Mouse (Mus musculus): ENCODE data around the gene Pold3.
"Not testable (repeated sequence)": the region's sequence is repeated elsewhere in the genome, so short reads cannot be mapped to it uniquely, and the experiment has no call there.

The Pold3 gene

DNA sequence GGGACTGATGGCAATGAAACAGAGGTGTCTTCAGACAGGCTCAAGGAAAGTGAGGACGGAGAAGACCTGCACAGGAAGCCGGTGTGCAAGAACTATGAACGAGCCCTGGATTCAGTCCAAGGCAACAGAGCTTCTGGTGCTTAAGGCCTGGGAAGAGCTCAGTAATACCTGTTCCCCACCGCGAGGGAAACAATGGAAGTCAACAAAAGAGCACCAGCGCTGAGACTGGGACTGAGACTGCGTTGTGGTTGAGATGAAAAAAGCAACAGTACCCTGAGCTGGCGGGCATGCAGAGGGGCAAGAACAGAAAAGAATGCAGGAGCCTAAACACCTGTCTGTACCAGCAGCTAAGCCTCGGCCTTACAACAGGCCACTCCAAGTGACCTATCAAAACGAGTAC lies 9.9 kb downstream of the Pold3 start:
- no peak for DNase-seq (ENCODE audit: low spot score)

DNA sequence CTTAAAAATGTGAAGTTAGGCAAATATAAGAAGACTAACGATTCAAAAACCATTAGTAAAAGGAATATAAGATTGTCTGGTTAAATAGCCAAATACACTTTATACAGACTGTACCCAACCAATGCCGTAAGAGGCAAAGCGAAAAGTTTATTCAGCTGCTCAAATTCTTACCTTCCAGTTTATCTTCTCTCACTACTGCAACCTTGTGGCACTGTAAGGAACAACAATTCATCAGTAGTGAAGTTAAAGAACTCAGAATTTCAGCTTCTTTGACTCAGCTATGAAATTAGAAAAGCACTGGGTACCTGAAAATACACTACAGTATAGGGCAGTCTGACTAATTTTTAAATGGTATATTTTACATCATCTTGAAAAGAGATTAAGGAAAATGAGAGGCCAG lies 13.0 kb downstream of the Pold3 start:
- no peak for DNase-seq (ENCODE audit: low spot score)

DNA sequence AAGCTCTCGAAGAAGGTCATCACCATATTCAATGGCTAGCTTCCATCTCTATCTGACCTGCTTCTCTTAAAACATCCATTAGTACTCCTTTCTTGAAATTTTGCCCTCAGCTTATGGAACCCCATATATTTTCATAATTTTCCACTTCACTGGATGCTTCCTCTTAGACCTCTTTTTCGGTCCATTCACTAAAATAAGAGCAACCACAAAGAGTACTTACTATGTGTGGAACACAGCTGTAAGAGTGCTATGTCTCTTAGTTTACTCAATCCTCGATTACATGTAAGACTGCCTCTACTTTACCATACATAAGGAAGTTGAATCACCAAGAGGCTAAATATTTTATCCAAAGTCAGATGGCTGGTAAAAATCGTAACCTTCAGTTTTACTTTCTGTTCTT lies 16.7 kb downstream of the Pold3 start:
- no peak for DNase-seq (ENCODE audit: low spot score)

DNA sequence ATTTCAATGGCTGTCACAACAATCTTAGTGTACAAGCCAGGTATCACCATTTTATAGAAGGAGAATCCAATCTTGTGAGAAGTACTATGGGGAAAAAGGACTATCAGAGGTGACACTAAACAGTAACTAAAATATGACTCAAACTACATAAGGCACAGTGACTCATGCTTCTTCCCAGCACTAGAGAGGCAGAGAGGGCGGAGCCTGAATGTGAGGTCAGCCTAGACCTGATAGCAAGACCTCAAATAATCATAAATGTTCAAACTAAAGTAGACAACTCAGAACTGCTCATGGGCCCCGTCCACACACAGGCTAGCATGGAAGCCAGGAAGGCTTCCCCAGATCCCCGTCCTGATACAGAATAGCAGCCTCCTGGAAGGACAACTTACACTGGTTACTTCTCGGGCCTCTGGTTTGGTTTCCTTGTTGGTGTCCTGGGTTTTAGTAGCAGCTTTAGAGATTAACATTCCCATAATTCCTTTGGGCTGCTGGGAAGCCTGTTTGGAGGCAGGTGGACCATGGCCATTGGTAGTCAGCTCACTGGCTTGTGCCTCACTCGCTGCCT lies 21.3 kb downstream of the Pold3 start:
- no peak for DNase-seq (ENCODE audit: low spot score)

DNA sequence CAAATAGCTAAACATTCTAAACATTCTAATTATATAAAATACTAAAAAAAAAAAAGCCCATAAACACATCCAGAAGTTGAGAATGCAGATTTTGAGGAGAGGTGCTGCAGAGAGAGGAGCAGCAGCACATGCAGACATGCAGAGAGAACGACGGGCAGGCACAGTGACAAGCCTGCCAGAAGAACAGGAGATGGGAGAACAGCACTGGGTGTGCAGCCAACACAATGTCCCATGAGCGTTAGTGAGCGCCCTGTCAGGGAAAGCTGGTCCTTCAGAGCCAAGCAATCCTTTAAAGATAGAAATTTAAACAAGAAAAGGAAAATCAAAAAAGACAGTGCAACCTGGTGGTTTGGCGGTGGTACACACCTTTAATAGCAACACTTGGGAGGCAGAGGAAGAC lies 34.5 kb downstream of the Pold3 start:
- DNase-seq (ENCODE audit: low spot score): no peak

DNA sequence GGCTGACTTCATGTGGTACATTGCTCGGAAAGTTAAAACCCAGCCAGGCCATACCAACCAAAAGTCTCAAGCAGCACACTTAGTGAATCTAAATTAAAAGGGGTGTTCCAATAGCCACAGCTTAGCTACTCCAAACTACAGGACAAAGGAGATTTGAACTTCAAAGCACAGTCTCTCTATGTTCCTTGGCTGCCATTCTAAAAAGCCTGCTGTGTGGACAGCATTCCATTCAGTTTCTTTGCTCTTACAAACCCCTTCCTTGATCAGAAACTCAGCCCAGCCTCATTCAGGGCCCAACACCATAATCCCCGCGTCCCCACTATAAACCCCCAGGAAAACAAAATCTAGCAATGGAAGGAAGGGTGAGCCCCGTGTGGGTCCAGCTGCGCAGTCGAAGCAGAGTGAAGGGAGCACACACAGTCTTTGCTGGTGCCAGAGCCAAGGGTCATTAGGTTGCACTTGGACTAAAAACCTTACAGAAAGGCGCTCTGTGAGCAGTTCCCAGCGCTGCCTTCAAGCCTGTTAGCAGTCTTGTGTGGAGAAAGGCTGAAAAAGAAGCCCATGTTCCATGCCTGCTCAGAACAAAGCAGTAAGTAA lies 35.1 kb downstream of the Pold3 start:
- DNase-seq (ENCODE audit: low spot score): no peak

DNA sequence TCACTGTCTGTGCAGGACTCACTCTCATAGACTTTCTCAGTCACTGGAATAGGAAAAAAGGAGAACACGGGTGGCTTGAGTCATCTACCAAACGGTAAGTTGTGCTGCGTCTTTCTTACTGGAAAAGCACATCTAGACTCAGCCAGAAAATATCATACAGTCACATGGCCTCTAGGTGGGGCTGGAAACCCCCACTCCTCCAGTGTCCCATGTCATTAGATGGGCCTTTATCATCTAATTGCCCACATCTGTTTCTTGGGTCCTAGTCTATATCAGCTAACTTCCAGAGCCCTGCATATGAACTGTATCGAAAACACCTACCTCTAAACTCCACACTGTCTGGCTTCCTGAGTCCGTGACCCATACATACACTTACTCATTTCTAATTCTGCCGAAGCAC lies 37.6 kb downstream of the Pold3 start:
- DNase-seq (ENCODE audit: low spot score): no peak

DNA sequence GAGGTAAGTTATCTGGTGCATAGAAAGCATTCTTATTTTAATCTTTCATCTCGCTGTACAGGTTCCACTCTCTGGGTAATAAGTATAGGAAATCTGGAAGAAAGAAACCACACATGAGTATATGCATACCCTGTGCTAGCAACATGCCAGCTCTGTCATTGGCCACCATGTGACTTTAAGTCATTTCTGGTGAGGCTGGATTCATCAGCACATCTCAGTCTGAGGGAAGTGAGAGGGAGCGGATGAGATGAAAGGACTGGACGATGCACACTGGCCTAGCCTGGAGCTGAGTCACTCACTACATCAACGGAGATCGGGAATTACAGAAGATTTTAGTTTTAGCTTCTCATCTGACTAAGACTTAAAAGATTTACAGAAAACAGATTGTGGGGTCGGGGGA lies 38.5 kb downstream of the Pold3 start:
- no peak for DNase-seq (ENCODE audit: low spot score)

DNA sequence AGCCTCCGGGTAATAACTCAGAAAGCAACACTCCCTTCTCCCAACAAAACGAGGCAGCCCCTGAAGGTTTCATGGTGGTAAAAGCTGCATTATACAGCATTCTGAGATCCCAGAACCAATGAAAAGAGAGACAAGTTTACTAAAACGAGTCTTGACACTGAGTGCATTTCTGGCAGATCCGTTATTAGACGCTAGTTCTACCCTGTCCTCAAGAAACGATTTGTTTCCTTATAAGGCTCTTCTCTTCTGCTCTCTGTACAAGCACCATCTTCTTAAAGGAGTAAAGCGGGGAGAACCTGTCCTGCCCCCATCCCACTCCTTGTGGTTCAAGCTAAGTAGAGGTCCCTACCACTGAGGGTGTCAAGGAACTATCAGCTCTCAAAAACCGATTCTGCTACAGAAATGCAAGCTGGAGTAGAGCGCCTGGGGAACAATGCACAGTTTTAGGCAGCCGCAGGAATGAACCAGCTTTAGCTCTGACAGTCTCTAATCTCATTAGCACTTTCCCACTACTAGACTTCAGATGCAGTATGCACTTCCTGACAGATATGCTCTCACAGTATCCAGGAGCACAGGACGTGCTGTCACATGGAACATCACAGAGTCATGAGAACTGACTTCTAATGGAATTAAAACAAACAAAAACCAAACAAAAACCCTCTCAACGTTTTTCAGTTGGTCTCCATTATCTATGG lies 41.1 kb downstream of the Pold3 start:
- no peak for DNase-seq (ENCODE audit: low spot score)

DNA sequence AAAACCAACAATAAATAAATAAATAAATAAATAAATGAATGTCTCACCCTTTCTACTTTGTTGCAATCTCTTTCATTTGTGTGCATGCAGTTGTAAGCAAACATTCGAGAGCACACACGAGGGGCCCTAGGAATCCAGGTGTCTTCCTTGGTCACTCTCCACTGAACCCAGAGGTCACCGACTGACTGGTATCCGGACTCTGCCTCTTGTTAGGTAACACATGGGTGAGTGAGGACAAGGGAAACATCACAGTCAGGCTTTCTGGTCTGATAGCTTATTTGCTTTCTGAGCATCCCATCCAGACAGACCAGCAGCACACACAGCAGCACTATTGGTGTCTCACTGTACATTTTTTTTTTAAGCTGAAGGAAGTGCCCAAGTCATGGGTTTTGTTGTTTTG lies 44.3 kb downstream of the Pold3 start:
- DNase-seq (ENCODE audit: low spot score): peak; percentile 80

DNA sequence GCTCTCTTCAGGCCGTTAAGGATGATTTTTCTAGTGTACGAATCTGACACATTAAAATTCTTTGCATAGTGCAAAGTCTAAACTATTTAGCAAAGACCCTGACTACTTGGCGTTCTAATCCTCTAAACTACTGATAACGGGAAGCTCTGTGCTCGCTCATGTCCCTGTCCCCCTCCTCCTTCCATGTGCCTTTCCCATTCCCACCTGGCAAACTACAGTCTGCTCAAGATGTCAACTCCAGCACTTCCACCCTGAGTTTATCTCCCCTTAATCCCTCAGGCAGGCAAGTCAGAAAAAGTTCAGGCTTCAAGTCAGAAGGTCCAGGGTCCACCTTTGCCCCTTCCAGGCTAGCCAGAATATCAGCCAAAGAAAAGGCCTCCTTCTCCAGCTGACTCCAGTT lies 45.1 kb downstream of the Pold3 start:
- peak; percentile 68 for DNase-seq (ENCODE audit: low spot score)

DNA sequence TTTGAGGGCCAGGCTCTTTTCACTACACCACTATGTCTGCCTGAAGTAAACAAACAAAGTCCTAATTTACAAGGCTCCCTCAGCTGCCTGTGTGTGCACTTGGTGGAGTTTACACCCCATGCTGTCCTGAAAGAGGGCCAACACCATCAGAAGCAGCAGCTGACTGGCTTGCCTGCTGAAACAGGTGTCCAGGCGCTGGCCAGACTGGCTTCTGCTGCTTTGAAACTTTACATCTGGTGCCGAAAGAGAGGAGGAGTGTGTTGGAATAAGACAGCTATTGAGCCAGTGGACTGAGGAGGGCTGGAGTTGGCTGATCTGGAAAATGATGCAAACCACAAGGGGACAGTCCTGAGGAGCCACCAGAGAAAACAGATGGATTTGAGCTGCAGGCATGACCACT lies 47.4 kb downstream of the Pold3 start:
- DNase-seq (ENCODE audit: low spot score): no peak

DNA sequence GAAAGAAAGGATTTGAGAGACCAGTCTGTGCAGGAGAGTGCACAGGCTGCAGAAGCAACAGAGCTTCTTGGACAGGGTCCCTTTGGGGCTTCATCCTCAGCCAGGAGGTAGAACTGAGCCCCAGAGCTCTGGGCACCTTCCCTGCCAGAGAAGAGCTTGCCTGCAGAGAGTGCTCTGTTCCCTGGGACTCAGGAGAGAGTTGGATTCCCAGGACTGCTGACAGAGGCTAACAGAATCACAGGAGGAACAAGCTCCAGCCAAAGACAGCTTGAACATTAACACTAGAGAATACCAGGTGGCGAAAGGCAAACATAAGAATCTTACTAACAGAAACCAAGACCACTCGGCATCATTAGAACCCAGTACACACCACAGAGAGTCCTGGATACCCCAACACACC lies 68.4 kb downstream of the Pold3 start:
- not testable (repeated sequence) for DNase-seq (ENCODE audit: low spot score)

DNA sequence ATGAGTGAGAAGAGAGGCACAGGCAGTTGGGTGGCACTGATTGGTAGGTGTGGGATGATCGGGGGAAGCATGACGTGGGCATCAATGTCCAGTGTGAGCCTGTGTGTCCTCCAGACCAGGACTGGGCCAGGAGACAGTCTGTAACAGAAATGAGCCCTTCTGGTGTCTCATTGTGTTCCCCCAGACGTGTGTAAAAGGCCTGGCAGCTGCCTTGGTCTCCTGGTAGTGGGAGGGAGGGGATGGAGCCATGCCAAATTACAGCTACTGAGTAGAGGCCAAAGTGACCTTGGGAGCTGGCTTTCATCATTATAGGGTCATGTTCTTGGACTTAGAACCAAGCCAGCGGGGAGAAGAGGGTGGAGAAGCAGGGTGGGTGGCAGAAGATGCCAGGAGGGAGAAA lies 69.5 kb downstream of the Pold3 start:
- no peak for DNase-seq (ENCODE audit: low spot score)

DNA sequence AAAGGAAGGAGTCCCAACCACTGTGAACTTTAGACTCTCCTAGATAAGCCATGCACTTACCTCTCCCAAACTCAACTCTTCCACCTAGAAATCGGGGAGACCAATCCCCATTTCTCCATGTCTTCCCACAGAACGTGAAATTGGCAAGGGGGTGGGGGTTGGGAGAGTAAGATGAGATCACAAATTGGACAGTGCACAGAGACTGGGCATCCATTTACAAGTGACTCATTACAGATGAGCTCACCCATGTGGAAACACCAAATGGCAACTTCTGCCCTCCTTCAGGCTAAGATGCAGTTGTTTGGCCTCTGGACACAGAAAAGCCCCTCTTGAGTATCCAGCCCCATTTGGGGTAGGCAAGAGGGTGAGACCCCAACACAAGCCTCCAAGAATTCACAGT lies 74.9 kb downstream of the Pold3 start:
- no peak for DNase-seq (ENCODE audit: low spot score)

DNA sequence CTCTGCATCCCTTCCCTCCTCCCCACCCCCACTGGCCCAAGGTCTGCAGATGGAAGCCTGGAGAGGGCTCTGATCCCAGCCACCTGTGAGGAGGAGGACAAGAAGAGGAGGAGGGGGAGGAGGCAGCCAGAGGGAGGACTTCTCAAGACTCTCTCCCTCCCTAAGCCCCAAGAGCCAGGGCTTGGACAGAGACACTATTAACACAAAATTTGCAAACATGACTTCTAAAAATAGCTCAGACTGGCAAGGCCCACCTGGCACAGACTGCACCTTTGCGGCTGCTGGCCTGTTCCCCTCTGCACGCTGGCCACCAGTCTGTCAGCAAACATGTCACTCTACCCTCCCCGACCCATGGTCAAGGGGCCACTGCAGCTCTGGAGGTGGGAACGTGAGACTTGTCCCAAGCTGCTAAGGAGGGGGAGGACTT lies 77.7 kb downstream of the Pold3 start:
- DNase-seq (ENCODE audit: low spot score): no peak

DNA sequence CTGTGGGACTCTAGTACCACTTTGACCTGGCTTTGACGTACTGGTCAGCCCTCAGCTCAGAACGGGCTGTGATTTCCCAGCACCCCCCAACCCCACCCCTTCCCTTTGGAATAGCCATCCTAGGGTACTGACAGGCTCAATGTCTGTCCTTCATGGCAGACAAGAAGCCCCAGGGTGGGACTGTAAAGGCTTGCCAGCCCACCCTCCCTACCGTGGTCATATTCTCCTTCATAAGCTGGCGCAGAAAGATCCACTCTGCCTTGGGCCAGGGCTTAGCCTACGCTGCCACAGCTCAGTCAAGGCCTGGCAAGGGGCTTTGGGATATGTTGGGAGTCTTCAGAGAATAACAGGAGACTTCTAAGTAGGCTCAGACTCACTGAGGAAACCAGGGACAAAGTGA lies 78.3 kb downstream of the Pold3 start:
- no peak for DNase-seq (ENCODE audit: low spot score)

DNA sequence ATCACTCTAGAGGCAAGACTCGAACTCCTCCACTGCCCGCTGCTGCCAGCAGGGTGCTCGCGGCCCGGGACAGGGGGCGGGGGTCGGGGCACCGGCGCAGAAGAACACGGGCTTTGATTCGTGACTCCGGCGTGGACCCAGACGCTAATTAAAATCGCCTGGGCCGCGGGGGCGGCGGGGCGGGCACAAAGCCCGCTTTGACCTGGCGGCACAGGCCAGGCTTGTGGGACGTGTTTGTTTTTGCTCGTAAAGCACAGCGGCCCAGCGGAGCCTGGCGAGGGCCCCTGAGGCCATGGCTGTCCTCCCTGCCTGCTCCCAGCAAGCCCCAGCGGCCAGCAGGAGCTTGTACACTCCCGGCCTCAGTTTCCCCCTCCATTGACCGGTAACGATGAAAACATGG lies 79.2 kb downstream of the Pold3 start:
- no peak for DNase-seq (ENCODE audit: low spot score)

DNA sequence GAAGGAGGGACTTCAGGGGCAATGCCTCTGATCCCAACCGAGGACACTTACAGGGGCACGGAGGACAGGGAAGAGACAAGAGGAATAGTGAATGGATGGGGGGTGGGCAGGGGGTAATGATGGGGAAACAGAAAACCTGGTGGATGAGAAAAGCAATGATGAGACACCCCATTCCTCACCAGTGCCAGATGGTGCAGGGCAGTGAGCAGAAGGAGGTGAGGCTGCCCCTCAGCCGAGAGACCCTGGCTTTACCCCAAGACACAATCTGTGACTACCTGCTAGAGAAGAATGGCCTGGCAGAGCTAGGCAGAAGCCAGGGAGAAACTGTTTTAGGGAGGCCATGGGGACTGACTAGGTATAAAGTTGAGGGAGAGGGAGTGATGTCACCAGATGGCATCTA lies 84.9 kb downstream of the Pold3 start:
- DNase-seq (ENCODE audit: low spot score): no peak

DNA sequence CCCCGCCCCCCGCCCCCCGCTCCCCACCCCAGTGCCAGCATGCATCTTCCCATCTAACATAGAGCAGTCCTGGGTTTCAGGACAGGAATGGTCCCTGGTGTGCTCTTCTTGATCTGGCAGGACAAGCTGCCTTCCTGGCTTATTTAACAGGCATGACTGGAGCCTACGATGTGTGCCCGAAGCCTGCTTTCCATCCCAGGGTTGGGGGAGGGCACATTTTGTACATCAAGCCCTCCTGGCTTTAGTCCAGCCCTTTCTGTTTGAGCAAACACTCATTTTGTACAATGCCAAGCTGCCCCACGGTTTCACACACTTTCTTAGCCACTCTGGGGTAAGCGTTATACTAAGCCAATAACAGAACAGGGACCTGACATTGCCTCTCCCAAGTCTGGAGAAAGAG lies 85.3 kb downstream of the Pold3 start:
- DNase-seq (ENCODE audit: low spot score): no peak

DNA sequence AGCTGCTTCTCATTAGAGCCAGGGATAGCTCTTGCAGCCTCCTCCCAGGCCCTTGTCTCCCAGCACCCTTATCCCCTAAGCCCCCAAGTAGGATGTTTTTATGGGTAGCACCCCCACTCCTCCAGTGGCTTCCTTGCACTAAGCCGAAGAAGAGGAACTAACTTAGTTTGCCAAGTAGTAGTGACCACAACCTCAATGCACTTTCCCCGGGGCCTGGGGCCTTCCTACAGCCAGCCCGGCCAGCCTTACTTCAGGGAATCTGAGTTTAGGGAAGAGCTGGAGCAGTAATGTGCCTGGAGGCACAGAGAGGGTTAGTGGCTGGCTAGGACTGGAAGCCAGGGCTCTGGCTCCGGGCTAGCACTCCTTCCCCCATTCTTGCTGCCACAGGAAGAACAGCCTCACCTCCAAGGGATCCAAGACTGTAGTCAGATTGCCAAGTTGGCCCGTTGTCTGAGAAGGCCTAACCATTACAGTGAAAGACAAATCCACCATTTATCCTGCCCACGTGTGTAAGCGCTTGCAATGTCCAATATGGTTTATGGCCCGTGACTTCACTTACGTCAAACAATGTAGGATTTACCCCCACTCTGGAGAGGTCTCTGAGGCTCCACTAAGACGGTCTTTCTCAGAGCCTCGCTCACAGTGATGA lies 86.4 kb downstream of the Pold3 start:
- no peak for DNase-seq (ENCODE audit: low spot score)

DNA sequence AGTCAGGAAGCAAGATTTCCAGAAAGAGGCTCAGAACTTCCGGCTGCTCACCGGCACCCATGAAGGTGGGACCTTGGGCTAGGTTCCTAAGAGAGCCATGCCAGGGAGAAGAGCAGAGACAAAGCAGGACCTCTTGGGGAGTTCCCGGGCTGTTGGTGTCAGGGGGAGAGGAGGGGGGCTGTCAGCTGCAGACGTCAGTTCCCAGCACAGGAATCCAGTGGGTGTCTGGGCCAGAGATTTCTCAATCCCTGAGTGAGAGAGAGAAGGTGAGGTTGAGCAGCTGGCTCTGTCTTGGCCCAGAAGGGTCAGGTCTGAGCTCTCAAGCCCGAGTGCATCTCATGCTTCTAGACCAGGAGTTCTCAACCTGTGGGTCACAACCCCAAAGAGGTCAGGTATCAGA lies 87.7 kb downstream of the Pold3 start:
- DNase-seq (ENCODE audit: low spot score): no peak

Measured in yolk sac, embryonic 10.5 days (tissue).